Mouse (Mus musculus): Measurements from ENCODE around the gene 4921509C19Rik.

GRCm38 (mm10) chr2:151498358-151498757 is 22.4 kb upstream of the 4921509C19Rik start:
- TF ChIP-seq CTCF (IDR thresholded peaks at IDR 0.05; ENCODE audit: borderline replicate concordance, control insufficient read depth, extremely low read depth, insufficient read depth, low read length, poor library complexity) (no peak), POLR2A (IDR thresholded peaks at IDR 0.05; ENCODE audit: control insufficient read depth, extremely low read depth, insufficient read depth, low read length, poor library complexity) (no peak)
